Mouse (Mus musculus): ENCODE measurements around the gene Chmp6.

Chmp6 gene

GRCm38 (mm10) chr11:119913291-119913934, at the start of gene Chmp6:
Gene Chmp6 (plus strand): TSS chr11:119913441.
- peak; percentile 75 to 92 for DNase-seq

DNA sequence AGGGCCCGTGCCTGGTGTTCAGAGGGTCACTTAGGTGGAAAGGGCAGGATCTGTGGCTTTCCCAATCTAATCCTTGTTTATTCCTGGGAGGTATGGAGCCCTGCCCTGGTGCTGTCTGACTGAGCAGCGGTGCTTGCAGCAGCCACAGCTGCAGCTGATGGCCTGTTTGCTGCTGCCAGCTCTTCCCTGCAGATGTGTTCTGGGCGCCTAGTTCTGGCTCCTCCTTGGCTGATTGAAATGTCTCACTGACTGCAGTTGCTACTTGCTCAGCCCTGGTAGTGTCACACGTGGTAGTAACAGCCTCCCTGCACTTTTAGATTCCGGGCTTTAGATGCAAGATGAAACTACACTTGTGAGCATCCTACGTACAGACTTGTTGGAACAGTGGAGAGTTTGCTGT, 46.4 kb upstream of the Chmp6 start:
- no peak for DNase-seq

GRCm38 (mm10) chr11:119868138-119868537, 45.1 kb upstream of the Chmp6 start:
- DNase-seq: no peak

DNA sequence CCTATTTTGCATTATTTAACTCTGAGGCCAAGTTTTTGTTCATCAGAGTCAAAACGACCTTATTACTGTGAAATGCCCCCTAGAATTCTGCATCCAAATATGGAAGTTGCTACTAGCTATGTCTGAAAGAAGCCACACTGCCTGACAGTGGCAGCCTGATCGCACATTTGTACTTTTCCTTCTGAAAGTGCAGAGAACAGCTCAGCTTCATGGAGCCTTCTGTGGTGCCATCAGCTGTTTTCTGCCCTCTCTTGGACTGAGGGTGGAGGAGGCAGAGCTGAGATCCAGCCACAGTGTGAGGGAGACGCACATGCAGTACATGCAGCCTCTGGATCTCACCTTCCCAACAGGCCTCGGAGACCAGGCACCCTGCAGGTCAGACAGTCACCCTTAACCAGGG, 44.7 kb upstream of the Chmp6 start:
- no peak for DNase-seq

- DNase-seq: no peak
Observed at GRCm38 (mm10) chr11:119871141-119871540, 42.1 kb upstream of the Chmp6 start.

- no peak for DNase-seq
Observed at GRCm38 (mm10) chr11:119873643-119874042, 39.6 kb upstream of the Chmp6 start.

- DNase-seq: no peak
Observed at GRCm38 (mm10) chr11:119874841-119875240, 38.4 kb upstream of the Chmp6 start.

DNA sequence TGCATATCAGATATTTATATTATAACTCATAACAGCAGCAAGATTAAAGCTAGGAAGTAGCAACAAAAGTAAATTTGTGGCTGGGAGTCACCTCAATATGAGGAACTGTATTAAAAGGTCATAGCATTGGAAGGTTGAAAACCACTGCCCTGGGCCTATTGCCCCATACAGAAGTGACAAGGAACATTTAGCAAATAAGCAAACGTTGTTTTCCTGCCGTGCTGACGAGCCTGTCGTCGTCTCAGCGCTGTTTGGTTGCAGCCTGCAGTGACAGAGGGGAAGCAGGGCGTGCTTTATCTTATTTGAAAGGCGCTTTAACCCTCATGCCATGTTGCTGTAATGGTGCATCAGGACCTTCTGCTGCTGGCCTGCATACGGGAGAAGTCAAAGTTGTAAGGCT, 37.6 kb upstream of the Chmp6 start:
- DNase-seq: no peak

GRCm38 (mm10) chr11:119877124-119877523, 36.1 kb upstream of the Chmp6 start:
- no peak for DNase-seq

- DNase-seq: no peak
Observed at GRCm38 (mm10) chr11:119879573-119879972, 33.7 kb upstream of the Chmp6 start.

- DNase-seq: no peak
Observed at GRCm38 (mm10) chr11:119883646-119884045, 29.6 kb upstream of the Chmp6 start.

DNA sequence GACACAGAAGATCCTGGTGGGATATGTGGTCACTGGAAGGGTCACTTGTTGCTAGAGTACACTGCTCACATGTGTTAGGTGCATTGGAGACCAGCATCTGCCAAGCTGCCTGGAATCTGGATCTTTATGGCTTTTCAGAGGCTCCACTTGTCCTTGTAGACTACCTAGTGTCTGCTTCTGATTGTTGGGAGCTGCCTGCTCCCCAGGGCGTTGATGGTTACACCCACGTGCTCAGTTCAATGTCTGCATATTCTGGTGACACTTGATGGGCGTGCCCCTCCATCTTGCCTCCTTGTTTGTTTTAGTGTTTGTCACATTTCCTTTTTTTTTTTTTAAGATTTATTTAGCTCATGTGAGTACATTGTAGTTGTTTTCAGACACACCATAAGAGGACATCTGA, 23.3 kb upstream of the Chmp6 start:
- DNase-seq: no peak

- DNase-seq: no peak
Observed at GRCm38 (mm10) chr11:119891601-119892215, 21.5 kb upstream of the Chmp6 start.

- no peak for DNase-seq
Observed at GRCm38 (mm10) chr11:119893667-119894236, 19.5 kb upstream of the Chmp6 start.

- DNase-seq: peak; percentile 22 to 40
Observed at GRCm38 (mm10) chr11:119894634-119895033, 18.6 kb upstream of the Chmp6 start.

DNA sequence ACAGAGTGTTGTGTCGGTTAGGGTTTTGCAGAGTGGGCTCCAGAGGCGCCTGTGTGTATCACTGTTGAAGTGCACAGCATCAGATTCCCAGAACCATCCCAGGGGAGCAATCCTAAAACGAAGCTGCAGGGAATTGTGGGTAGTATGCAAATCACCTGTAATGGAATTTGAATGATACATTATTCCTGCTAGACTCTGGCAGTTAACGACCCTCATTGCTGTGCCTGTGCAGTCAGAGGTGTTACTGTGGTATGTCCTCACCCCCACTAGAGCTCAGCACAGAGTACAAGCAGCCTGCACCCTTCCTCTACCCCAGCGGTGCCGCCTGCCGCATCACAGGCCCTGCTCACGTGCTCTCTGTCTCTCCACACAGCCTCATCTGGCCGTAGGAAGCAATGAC, 16.2 kb upstream of the Chmp6 start:
- no peak for DNase-seq

- DNase-seq: no peak
Observed at GRCm38 (mm10) chr11:119898976-119899375, 14.3 kb upstream of the Chmp6 start.

DNA sequence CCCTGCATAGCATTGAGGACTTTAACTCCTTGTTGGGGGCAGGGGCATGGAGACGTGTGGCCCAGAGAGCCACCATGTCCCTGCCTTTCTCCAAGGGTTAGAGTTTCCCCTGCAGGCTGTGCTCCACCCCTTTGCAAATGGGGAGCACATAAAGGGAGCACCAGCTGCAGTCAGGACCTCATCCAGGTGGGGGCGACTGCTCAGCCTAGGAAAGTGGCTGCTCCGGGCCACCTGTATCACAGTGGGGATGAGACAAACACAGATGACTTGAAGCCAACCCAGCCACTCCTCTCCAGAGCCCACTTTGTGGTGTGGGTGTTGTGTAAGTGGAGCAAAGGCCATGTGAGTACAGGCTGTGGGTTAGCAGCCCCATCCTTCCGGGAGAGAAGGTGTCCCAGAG, 12.1 kb upstream of the Chmp6 start:
- DNase-seq: no peak

GRCm38 (mm10) chr11:119902891-119903290, 10.3 kb upstream of the Chmp6 start:
- no peak for DNase-seq

GRCm38 (mm10) chr11:119904621-119905286, 8.5 kb upstream of the Chmp6 start:
- peak in 1 of 2 experiments; percentile 66 for DNase-seq

DNA sequence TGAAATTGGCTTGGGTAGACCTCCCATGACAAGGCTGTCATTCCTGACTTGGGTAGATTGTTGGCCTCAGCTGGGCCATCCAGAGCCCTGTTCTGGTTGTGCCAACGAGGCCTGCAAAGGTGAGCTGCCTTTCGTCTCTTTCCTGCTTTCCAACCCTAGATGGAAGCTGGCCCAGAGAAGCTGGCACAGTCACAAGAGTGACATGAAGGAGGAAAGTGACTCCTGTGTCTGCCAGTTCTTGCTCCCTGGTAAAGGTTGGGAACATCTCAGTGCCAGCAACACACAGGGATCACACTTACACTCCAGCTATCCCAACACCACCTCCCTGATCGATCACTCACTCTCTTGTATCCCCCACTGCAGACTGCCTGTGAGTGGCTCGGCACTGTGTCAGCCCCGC, 7.4 kb upstream of the Chmp6 start:
- DNase-seq: no peak

DNA sequence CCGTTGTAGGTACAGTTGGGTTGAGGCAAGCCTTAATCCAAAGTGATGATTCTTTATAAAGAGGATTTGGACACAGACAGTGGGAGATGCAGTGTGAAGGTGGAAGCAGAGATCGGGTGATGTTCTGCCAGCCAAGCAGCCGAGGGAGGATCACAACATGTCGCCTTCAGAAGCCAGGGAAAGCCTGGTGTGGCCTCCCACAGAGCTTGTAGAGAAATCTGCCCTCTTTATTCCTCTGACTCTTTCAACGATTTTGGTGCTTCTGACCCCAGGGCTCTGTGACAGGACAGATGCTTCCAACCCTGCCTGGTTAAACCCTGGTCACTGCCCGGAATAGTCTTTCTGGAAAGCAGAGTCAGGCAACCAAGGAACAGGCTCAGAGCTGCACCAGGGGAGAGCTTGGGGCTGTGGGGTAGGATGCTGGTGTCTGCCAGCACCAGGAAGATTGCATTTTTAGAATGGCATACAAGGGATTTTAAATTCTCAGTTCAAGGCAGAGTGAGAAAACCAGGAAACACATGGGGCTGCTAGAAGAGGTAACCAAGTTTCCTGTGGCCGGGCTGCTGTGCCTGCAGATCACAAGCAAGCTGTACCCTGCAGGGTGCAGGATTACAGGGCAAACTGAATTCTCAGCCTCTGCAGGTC, 6.1 kb upstream of the Chmp6 start:
- no peak for DNase-seq

DNA sequence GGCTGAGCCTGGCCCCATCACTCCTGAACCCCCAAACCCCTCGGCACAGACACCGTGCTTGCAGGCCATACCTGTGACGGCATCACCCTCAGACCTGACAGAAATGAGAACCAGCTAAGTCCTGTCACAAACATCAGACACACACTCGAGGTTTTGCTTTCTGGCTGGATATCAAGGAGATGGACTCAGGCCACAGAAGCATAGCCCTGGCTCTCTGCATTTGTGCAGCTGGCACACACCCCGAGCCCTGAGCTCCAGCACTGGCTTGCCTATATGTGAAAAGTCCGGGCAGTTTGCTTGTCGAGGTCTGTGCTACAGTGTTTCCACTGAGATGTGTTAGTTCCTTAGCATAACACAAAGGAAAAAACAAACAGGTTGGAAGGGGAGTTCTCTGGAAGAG, 5.5 kb upstream of the Chmp6 start:
- no peak for DNase-seq
